Mouse (Mus musculus): ENCODE data around the gene Scn4a. TPM values are rescaled to one million over a fixed set of nuclear protein-coding genes. Genes with fewer than 3 reads are reported as not detected.

Gene Scn4a
- total RNA-seq, 2 experiments from 2014 or later = 310 to 342 TPM

- no peak for DNase-seq
Measured at GRCm38 (mm10) chr11:106314333-106314812, 38.7 kb downstream of the Scn4a start, which contains the start of gene Cd79b. Gene Cd79b, minus strand, starts transcription at chr11:106314762.

GRCm38 (mm10) chr11:106313533-106313932, 39.6 kb downstream of the Scn4a start:
- DNase-seq = no peak

GRCm38 (mm10) chr11:106310123-106310522, 43.0 kb downstream of the Scn4a start:
- DNase-seq = no peak

- no peak for DNase-seq
Measured at GRCm38 (mm10) chr11:106308162-106308561, 44.9 kb downstream of the Scn4a start.

GRCm38 (mm10) chr11:106307432-106307831, 45.7 kb downstream of the Scn4a start:
- DNase-seq = no peak

GRCm38 (mm10) chr11:106306758-106307157, 46.3 kb downstream of the Scn4a start:
- DNase-seq = no peak

- no peak for DNase-seq
Measured at GRCm38 (mm10) chr11:106306065-106306385, 47.1 kb downstream of the Scn4a start.

GRCm38 (mm10) chr11:106305348-106306064, 47.6 kb downstream of the Scn4a start:
- DNase-seq = no peak

GRCm38 (mm10) chr11:106302634-106303033, 50.5 kb downstream of the Scn4a start:
- no peak for DNase-seq

- no peak for DNase-seq
Measured at GRCm38 (mm10) chr11:106301765-106302164, 51.3 kb downstream of the Scn4a start, which contains the start of gene Gh. Gene Gh, minus strand, starts transcription at chr11:106301865.

- DNase-seq = no peak
Measured at GRCm38 (mm10) chr11:106291861-106292260, 61.2 kb downstream of the Scn4a start.

- DNase-seq = no peak
Measured at GRCm38 (mm10) chr11:106290376-106290775, 62.7 kb downstream of the Scn4a start.

GRCm38 (mm10) chr11:106289369-106289768, 63.7 kb downstream of the Scn4a start:
- peak; percentile 66 for DNase-seq

- no peak for DNase-seq
Measured at GRCm38 (mm10) chr11:106286987-106287386, 66.1 kb downstream of the Scn4a start.

GRCm38 (mm10) chr11:106286206-106286605, 66.9 kb downstream of the Scn4a start:
- no peak for DNase-seq

GRCm38 (mm10) chr11:106284126-106284525, 69.0 kb downstream of the Scn4a start:
- no peak for DNase-seq

GRCm38 (mm10) chr11:106283371-106283770, 69.7 kb downstream of the Scn4a start:
- DNase-seq = no peak

GRCm38 (mm10) chr11:106282452-106282851, 70.6 kb downstream of the Scn4a start:
- DNase-seq = no peak

GRCm38 (mm10) chr11:106276454-106276853, 76.6 kb downstream of the Scn4a start, which contains the start of gene Tcam1:
Gene Tcam1, plus strand, starts transcription at chr11:106276672.
- DNase-seq = peak; percentile 87

- peak; percentile 56 for DNase-seq
Measured at GRCm38 (mm10) chr11:106274971-106275411, 78.1 kb downstream of the Scn4a start.

- DNase-seq = no peak
Measured at GRCm38 (mm10) chr11:106274374-106274773, 78.7 kb downstream of the Scn4a start.

GRCm38 (mm10) chr11:106273811-106274210, 79.3 kb downstream of the Scn4a start:
- DNase-seq = no peak

GRCm38 (mm10) chr11:106273311-106273684, 79.8 kb downstream of the Scn4a start:
- DNase-seq = no peak

All from gastrocnemius, postnatal 25 days (tissue).